Mouse (Mus musculus): ENCODE measurements around the gene Slc9a8. TPM values are rescaled to one million over a fixed set of nuclear protein-coding genes. Genes with fewer than 3 reads are reported as not detected.
A peak's percentile ranks its signal among the peaks of the same experiment; 100 is the strongest.

Gene Slc9a8
- polyA plus RNA-seq, 1 experiment from 2014 or later, result 19.5 TPM

- no peaks in the 10 kb centered on the region for H3K9me3 ChIP-seq (replicated peaks)
- no peak for ATAC-seq
- peaks cover 32% of the 10 kb centered on the region for H3K4me1 ChIP-seq
- peaks cover 56% of the 10 kb centered on the region for H3K36me3 ChIP-seq (ENCODE audit: poor library complexity, severe bottlenecking)
- H3K4me3 ChIP-seq, result no peak overlapping the region
- H3K4me2 ChIP-seq, result no peak overlapping the region
- WGBS, result 96% methylated on average over 10 of the region's 10 CpGs
- peak overlapping the region; percentile 18; the same call in 1 of the 2 replicates for H3K9ac ChIP-seq
- H3K27ac ChIP-seq, result no peak overlapping the region
- no peaks in the 10 kb centered on the region for H3K27me3 ChIP-seq
These were observed 85.2 kb downstream of the Slc9a8 start for GRCm38 (mm10) chr2:167506546-167507260.

GRCm38 (mm10) chr2:167507719-167508385 lies 86.3 kb downstream of the Slc9a8 start:
- H3K27me3 ChIP-seq, result no peaks in the 10 kb centered on the region
- H3K9ac ChIP-seq, result no peak overlapping the region
- H3K36me3 ChIP-seq (ENCODE audit: poor library complexity, severe bottlenecking), result peaks cover 67% of the 10 kb centered on the region
- H3K27ac ChIP-seq, result no peak overlapping the region
- no peak overlapping the region for H3K4me3 ChIP-seq
- no peaks in the 10 kb centered on the region for H3K9me3 ChIP-seq (replicated peaks)
- peaks cover 32% of the 10 kb centered on the region for H3K4me1 ChIP-seq
- no peak for ATAC-seq
- no peak overlapping the region for H3K4me2 ChIP-seq
- 98% methylated on average over 3 of the region's 3 CpGs for WGBS

GRCm38 (mm10) chr2:167508569-167508968 lies 87.1 kb downstream of the Slc9a8 start:
- no peaks in the 10 kb centered on the region for H3K27me3 ChIP-seq
- peaks cover 74% of the 10 kb centered on the region for H3K36me3 ChIP-seq (ENCODE audit: poor library complexity, severe bottlenecking)
- no peak for ATAC-seq
- H3K4me1 ChIP-seq, result peaks cover 32% of the 10 kb centered on the region
- H3K9me3 ChIP-seq (replicated peaks), result no peaks in the 10 kb centered on the region
- H3K4me2 ChIP-seq, result no peak overlapping the region
- no peak overlapping the region for H3K27ac ChIP-seq
- no peak overlapping the region for H3K4me3 ChIP-seq
- WGBS, result 96% methylated on average over 4 of the region's 4 CpGs
- H3K9ac ChIP-seq, result no peak overlapping the region

- Histone ChIP-seq H3K9me3 (replicated peaks) (no peaks in the 10 kb centered on the region), H3K4me2 (no peak overlapping the region), H3K36me3 (ENCODE audit: poor library complexity, severe bottlenecking) (peaks cover 91% of the 10 kb centered on the region), H3K27me3 (no peaks in the 10 kb centered on the region), H3K4me1 (peaks cover 17% of the 10 kb centered on the region), H3K9ac (no peak overlapping the region), H3K27ac (no peak overlapping the region), H3K4me3 (no peak overlapping the region)
- WGBS, result 95% methylated on average over 3 of the region's 3 CpGs
- no peak for ATAC-seq
These were observed 89.0 kb downstream of the Slc9a8 start for GRCm38 (mm10) chr2:167510485-167510884.

- 94% methylated on average over 9 of the region's 9 CpGs for whole genome bisulfite sequencing
- no peak overlapping the region for H3K27ac ChIP-seq
- H3K9ac ChIP-seq, result no peak overlapping the region
- H3K36me3 ChIP-seq (ENCODE audit: poor library complexity, severe bottlenecking), result peaks cover 99% of the 10 kb centered on the region
- no peak overlapping the region for H3K4me3 ChIP-seq
- no peaks in the 10 kb centered on the region for H3K9me3 ChIP-seq (replicated peaks)
- H3K27me3 ChIP-seq, result no peaks in the 10 kb centered on the region
- no peak overlapping the region for H3K4me2 ChIP-seq
- ATAC-seq, result no peak
- no peaks in the 10 kb centered on the region for H3K4me1 ChIP-seq
These were observed 90.9 kb downstream of the Slc9a8 start for GRCm38 (mm10) chr2:167512365-167512764.

GRCm38 (mm10) chr2:167512970-167513369 lies 91.5 kb downstream of the Slc9a8 start:
- no peak overlapping the region for H3K27ac ChIP-seq
- ATAC-seq, result no peak
- H3K9me3 ChIP-seq (replicated peaks), result no peaks in the 10 kb centered on the region
- no peaks in the 10 kb centered on the region for H3K4me1 ChIP-seq
- peaks cover 99% of the 10 kb centered on the region for H3K36me3 ChIP-seq (ENCODE audit: poor library complexity, severe bottlenecking)
- no peak overlapping the region for H3K4me2 ChIP-seq
- H3K4me3 ChIP-seq, result no peak overlapping the region
- WGBS, result 95% methylated on average over 5 of the region's 5 CpGs
- no peaks in the 10 kb centered on the region for H3K27me3 ChIP-seq
- no peak overlapping the region for H3K9ac ChIP-seq

GRCm38 (mm10) chr2:167514641-167515040 lies 93.1 kb downstream of the Slc9a8 start:
- Histone ChIP-seq H3K9ac (no peak overlapping the region), H3K4me1 (no peaks in the 10 kb centered on the region), H3K9me3 (replicated peaks) (no peaks in the 10 kb centered on the region), H3K4me3 (no peak overlapping the region), H3K36me3 (ENCODE audit: poor library complexity, severe bottlenecking) (peaks cover 96% of the 10 kb centered on the region), H3K4me2 (no peak overlapping the region), H3K27me3 (no peaks in the 10 kb centered on the region), H3K27ac (no peak overlapping the region)
- no peak for ATAC-seq
- WGBS, result 97% methylated on average over 4 of the region's 4 CpGs

GRCm38 (mm10) chr2:167515688-167516087 lies 94.2 kb downstream of the Slc9a8 start:
- no peaks in the 10 kb centered on the region for H3K9me3 ChIP-seq (replicated peaks)
- H3K27ac ChIP-seq, result no peak overlapping the region
- H3K9ac ChIP-seq, result no peak overlapping the region
- no peaks in the 10 kb centered on the region for H3K4me1 ChIP-seq
- no peak overlapping the region for H3K4me3 ChIP-seq
- H3K27me3 ChIP-seq, result no peaks in the 10 kb centered on the region
- ATAC-seq, result no peak
- peaks cover 92% of the 10 kb centered on the region for H3K36me3 ChIP-seq (ENCODE audit: poor library complexity, severe bottlenecking)
- no peak overlapping the region for H3K4me2 ChIP-seq
- WGBS, result 91% methylated on average over 5 of the region's 5 CpGs

GRCm38 (mm10) chr2:167519606-167520252 lies 98.2 kb downstream of the Slc9a8 start:
- H3K4me1 ChIP-seq, result no peaks in the 10 kb centered on the region
- WGBS, result 83% methylated on average over 5 of the region's 5 CpGs
- H3K9ac ChIP-seq, result no peak overlapping the region
- no peak for ATAC-seq
- H3K4me2 ChIP-seq, result no peak overlapping the region
- H3K4me3 ChIP-seq, result no peak overlapping the region
- no peaks in the 10 kb centered on the region for H3K27me3 ChIP-seq
- H3K27ac ChIP-seq, result no peak overlapping the region
- H3K36me3 ChIP-seq (ENCODE audit: poor library complexity, severe bottlenecking), result peaks cover 52% of the 10 kb centered on the region
- no peaks in the 10 kb centered on the region for H3K9me3 ChIP-seq (replicated peaks)

Other genes starting within 250 kb of the Slc9a8 start
- 1.3 and 1.5 TPM in 2 replicates for gene Kcnb1, start 231.6 kb upstream of the Slc9a8 start, polyA plus RNA-seq (2015; fragmentation: Nextera tagmentation; extraction: Ambion mirVana)
- gene Ptgis, start 181.1 kb upstream of the Slc9a8 start, polyA plus RNA-seq (2015; fragmentation: Nextera tagmentation; extraction: Ambion mirVana), result 3.5 and 4.4 TPM in 2 replicates
- gene B4galt5, start 72.5 kb upstream of the Slc9a8 start, polyA plus RNA-seq (2015; fragmentation: Nextera tagmentation; extraction: Ambion mirVana), result 9.1 and 9.2 TPM in 2 replicates
- gene Rnf114, start 70.9 kb downstream of the Slc9a8 start, polyA plus RNA-seq (2015; fragmentation: Nextera tagmentation; extraction: Ambion mirVana), result 134 and 147 TPM in 2 replicates
- gene Spata2, start 71.2 kb downstream of the Slc9a8 start, polyA plus RNA-seq (2015; fragmentation: Nextera tagmentation; extraction: Ambion mirVana), result 21.3 and 24.4 TPM in 2 replicates
- 1.9 and 2.7 TPM in 2 replicates for gene Snai1, start 116.5 kb downstream of the Slc9a8 start, polyA plus RNA-seq (2015; fragmentation: Nextera tagmentation; extraction: Ambion mirVana)
- gene Ube2v1, start 210.4 kb downstream of the Slc9a8 start, polyA plus RNA-seq (2015; fragmentation: Nextera tagmentation; extraction: Ambion mirVana), result 278 and 309 TPM in 2 replicates
- gene Gm20431, start 239.8 kb downstream of the Slc9a8 start, polyA plus RNA-seq (2015; fragmentation: Nextera tagmentation; extraction: Ambion mirVana), result 5.5 and 8.2 TPM in 2 replicates